Mouse (Mus musculus) thymus, postnatal 25 days (tissue): ENCODE measurements around the gene Rdh7.
"Not testable (repeated sequence)": the region's sequence is repeated elsewhere in the genome, so short reads cannot be mapped to it uniquely, and the experiment has no call there.

ENCODE experiments used
- DNase-seq: peaks from one replicate; pipeline ENCODE4 v3.0.0; 2022

Gene Rdh7

GRCm38 (mm10) chr10:127888605-127889004, at the start of gene Rdh7:
Rdh7 (minus strand) TSS chr10:127888817.
- no peak for DNase-seq

DNA sequence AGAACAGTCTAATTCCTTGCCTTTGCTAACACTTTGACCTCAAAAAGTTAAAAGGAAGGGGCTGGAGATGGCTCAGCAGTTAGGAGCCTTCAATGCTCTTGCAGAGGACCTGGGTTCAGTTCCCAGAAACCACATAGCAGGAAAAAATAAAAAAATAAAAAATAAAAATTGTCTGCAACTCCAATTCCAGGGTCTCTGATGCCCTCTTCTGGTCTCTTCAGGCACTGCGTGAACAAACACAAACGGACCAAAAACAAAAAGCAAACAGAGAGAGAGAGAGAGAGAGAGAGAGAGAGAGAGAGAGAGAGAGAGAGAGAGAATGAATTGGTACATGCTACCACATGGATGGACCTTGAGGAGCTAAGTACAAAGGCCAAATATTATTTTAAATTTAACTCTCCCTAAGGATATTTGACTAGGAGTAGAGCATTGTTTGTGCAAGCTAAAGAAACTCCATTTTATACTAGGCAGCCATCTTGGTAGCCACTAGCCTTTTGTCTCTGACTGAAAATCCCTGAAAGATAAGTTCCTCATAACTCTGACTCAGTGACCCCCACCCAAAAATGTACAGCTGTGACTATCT, 48.9 kb upstream of the Rdh7 start:
- DNase-seq, result peak; percentile 38

- no peak for DNase-seq
These were observed 48.3 kb upstream of the Rdh7 start for GRCm38 (mm10) chr10:127936747-127937409.

DNA sequence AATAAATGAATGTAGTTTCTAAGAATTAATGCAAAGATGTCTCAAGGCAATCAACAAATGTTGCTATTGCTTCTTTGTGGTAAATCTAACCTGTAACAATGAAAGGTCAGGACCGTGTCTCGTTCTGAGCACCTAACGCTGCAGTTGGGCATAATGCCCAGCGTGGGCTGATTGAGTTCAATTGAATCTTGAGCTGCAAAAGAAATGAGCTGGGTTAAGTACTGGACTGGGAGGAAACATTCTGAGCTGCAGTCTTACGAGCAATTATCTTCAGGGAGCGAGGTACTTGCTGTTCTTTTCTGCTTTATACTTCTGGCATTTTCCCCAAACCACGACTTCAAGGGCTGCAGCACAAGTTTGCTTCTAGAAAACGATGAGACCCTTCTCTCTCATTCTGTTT, 47.7 kb upstream of the Rdh7 start:
- no peak for DNase-seq

DNA sequence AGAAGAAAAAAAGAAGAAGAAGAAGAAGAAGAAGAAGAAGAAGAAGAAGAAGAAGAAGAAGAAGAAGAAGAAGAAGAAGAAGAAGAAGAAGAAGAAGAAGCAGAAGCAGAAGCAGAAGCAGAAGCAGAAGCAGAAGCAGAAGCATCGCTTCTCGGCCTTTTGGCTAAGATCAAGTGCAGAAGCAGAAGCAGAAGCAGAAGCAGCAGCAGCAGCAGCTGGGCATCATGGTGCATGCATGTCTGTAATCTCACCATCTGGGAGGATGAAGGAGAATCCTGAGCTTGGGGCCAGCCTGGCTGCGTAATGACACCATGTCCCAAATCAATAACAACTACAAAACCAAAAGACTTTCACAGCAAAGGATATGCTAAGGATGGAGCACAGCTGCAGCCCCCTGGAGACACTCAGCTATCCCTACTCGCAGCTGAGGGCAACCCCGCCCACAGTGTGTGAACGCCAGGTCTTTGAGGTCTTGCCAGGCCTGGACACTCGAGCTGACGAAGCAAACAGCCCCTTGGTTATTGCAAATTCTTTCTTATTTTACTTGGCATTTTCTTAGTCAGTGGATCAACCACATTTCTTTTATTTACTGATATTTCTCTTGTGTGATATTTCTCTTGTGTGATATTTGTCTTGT, 43.8 kb upstream of the Rdh7 start:
- DNase-seq, result no peak

GRCm38 (mm10) chr10:127927737-127928136, 39.1 kb upstream of the Rdh7 start:
- no peak for DNase-seq

GRCm38 (mm10) chr10:127924597-127925378, 36.2 kb upstream of the Rdh7 start:
- no peak for DNase-seq

DNA sequence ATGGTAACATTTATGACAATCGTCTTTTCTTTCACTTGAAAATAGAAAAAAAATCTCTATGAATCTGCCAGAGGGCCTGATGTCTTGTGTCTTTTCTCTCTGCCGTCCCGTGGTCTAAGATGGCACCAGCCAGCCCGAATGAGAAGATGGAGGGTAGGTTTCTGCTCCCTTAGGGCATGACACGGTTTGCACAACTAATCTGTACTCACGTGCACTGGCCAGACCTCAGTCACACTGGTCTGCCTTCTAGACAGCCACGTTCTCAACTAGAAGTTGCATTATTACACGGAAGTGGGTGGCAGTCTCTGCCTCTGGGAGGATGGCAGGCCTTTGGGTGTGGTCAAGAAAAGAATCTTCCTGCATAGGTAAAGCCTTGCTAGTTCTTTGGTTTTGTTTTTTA, 34.4 kb upstream of the Rdh7 start:
- DNase-seq, result no peak

DNA sequence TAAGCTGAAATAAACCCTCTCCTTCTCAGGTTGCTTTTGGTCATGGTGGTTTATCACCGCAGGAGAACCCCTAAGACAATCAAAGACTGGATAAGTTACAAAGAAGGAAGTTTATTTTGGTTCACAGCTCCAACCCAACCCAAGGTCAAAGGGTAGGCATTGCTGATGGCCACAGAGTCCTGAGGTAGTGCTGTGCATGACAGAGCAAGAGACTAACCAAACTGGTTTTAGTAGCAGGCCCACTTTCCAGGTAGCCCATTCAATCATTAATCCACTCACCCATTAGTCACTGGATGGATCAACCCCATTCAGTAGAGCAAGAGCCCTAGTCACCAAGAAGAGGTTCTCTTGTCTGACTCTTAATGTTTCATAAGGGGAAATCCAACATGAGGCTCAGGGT, 33.6 kb upstream of the Rdh7 start:
- DNase-seq, result no peak

DNA sequence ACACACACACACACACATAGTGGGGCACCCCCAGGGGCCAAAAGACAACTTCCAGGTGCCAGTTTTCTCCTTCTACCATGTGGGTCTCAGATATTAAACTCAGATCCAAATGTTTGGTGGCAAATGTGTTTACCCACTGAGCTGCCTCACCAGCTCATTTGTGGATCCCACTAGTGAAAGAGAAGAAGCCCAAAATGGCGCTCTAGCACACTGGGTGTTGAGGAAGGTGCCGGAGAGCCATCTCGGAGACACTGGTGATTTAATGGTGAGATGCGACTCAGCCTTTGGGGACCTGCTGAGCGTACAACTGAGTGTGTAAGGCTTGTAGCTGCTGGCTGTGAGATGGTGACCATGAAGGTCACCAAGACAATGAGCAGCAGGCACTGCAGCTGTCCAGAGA, 29.0 kb upstream of the Rdh7 start:
- no peak for DNase-seq

DNA sequence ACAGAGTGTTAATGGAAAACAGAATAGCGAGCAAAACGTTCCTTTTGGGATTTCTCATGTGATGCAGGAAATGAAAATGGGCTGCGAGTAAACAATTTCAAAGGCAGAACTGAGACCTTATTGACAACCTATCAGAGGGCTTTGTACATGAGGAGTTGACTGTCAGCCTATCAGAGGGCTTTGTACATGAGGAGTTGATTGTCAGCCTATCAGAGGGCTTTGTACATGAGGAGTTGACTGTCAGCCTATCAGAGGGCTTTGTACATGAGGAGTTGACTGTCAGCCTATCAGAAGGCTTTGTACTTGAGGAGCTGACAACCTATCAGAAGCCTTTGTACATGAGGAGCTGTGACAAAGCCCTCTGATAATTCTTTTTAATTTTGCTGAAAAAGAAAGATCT, 28.6 kb upstream of the Rdh7 start:
- not testable (repeated sequence) for DNase-seq

DNA sequence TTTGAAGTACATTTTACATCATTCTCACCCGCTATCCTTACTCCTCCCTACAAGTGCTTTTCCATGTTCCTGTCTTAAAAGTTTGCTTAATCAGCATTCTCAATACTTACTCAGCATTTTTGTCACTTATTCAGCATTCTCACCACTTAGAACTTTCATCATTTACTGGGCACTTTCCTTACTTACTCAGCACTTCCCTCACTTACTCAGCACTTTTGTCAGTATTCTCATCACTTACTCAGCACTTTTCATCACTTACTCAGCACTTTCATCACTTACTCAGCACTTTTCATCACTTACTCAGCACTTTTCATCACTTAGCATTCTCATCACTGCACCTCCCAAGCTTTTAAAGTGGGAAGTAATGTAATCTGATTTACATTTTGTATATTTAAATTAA, 27.0 kb upstream of the Rdh7 start:
- DNase-seq, result no peak

- DNase-seq, result no peak
These were observed 18.9 kb upstream of the Rdh7 start for GRCm38 (mm10) chr10:127907386-127907951.

DNA sequence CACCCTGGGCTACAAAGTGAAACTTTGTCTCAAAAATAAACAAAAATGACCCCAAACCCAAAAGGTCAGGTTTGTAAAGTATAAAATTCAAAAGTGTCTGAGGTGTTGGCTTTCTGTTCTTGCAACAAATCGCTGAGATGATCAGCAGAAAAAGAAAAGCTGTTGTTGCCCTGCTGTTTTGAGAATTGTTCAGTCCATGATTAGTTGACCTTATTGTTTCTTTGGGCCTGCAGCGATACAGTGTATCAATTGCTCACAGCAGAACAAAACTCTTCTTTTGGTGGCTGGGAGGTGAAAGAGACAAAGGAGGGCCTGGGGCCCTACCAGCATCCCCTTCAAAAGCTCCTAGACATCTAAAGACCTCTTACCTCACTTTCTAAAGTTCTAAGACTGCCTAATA, 17.5 kb upstream of the Rdh7 start:
- no peak for DNase-seq

- DNase-seq, result no peak
These were observed 16.3 kb upstream of the Rdh7 start for GRCm38 (mm10) chr10:127904718-127905446.

GRCm38 (mm10) chr10:127903116-127903515, 14.5 kb upstream of the Rdh7 start:
- DNase-seq, result no peak

GRCm38 (mm10) chr10:127901751-127902150, 13.1 kb upstream of the Rdh7 start:
- no peak for DNase-seq

GRCm38 (mm10) chr10:127899783-127900182, 11.2 kb upstream of the Rdh7 start:
- no peak for DNase-seq

DNA sequence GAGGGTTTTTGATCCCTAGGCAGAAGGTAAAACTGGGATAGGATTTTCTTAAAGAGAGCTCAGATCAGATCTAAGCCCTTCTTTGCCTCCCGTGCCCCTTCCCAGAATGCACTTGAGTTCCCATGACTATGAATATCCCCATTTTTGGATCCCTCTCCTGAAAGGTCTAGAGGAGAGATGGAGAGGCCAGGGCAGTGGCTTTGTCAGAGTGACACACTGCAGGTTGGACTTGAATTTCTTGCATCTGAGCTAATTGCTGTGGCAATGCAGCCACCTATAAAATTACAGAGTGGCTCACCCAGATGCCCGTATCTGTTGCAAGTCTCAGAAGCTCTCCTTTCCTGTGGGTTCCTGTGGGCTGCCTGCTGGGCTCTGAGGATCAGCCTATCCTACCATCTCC, 9.6 kb upstream of the Rdh7 start, which contains the start of gene Sdr9c7:
TSS of gene Sdr9c7 (plus strand) at position 301 of the 400 bp plus-strand sequence.
- no peak for DNase-seq

GRCm38 (mm10) chr10:127897506-127897905, 8.9 kb upstream of the Rdh7 start:
- no peak for DNase-seq

DNA sequence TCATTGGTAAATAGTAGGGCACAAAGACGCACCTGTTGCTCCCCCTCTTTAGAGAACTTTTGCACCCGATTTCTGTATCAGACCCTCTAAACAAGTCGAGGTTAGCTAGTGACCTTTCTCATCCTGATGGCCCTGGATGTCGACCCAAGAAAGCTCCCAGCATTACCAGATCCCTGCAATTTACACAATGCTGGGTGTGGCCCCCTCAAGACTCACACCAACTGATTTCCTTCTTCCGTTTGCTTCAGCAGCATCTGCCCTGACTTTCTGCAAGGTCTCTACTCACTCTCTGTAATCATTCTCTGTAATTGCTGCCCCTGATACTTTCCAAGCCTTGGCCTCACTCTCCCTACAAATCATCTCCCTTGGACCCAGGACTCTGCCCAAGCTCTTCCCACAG, 8.1 kb upstream of the Rdh7 start:
- no peak for DNase-seq
